Mouse (Mus musculus): Measurements from ENCODE around the gene Atg16l2. TPM values are rescaled to one million over a fixed set of nuclear protein-coding genes. Genes with fewer than 3 reads are reported as not detected.
A peak's percentile ranks its signal among the peaks of the same experiment; 100 is the strongest.

Atg16l2 gene
- total and polyA plus RNA-seq, 3 experiments = 7.9 to 8.8 TPM; not detected in 1

GRCm38 (mm10) chr7:101320399-101321217, 18.6 kb upstream of the Atg16l2 start:
- TF ChIP-seq RAD21 (IDR thresholded peaks at IDR 0.05; ENCODE audit: low read depth, low read length) (no peak), MAZ (IDR thresholded peaks at IDR 0.05; ENCODE audit: low read depth, low read length) (peak; percentile 6; the same call in 1 of the 2 replicates)
- Histone ChIP-seq H3K27me3 (ENCODE audit: control insufficient read depth in 1 of 2, insufficient read depth in 2 of 2, low read length in 2 of 2) (no peaks in the 10 kb centered on the region), H3K79me2 (ENCODE audit: control insufficient read depth, insufficient read depth, low read length, poor library complexity) (no peaks in the 10 kb centered on the region; the same call in 1 of the 2 replicates), H3K4me3 (ENCODE audit: control insufficient read depth in 1 of 2, insufficient read depth in 1 of 2, low read depth in 2 of 2, low read length in 2 of 2) (peak overlapping the region; percentile 39 to 62; a peak in 3 of 4 replicates), H3K9ac (ENCODE audit: control insufficient read depth, low read depth, low read length, poor library complexity, severe bottlenecking) (no peak overlapping the region; the same call in 1 of the 2 replicates), H3K9me3 (replicated peaks; ENCODE audit: insufficient read depth, low read length) (no peaks in the 10 kb centered on the region), H3K4me1 (ENCODE audit: control insufficient read depth in 1 of 2, insufficient read depth in 2 of 2, low read length in 2 of 2) (peaks cover 7 to 42% of the 10 kb centered on the region in 2 experiments), H3K27ac (ENCODE audit: control insufficient read depth, low read depth, low read length) (no peak overlapping the region), H3K36me3 (ENCODE audit: control insufficient read depth in 1 of 2, insufficient read depth in 2 of 2, low read length in 2 of 2) (peaks cover 0 to 10% of the 10 kb centered on the region in 2 experiments; a peak in 2 of 4 replicates)
- no peak for DNase-seq (ENCODE audit: low read depth, low spot score)

DNA sequence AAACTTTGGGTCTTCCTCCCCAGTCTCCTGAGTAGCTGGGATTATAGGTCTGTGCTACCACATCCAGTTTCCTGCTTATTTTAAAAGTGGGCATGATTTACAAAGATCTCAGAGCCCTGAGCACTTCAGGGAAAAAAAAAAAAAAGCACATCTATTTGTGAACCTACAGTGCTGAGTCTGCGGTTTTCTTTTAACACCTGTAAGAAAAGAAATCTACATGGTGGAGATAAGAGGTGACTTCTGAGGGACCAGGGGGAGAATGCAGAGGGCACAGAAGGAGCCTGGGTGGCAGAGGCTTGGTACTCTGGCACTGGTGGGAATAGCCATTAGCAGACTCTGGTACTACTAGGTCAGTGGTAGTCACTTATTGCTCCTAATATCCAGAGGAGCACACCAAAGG, 17.7 kb upstream of the Atg16l2 start:
- H3K27ac ChIP-seq (ENCODE audit: control insufficient read depth, low read depth, low read length) = no peak overlapping the region
- peak; percentile 73 for TF ChIP-seq MAFK (IDR thresholded peaks at IDR 0.05; ENCODE audit: borderline replicate concordance, low read depth, low read length)
- TF ChIP-seq BHLHE40 (IDR thresholded peaks at IDR 0.05; ENCODE audit: borderline replicate concordance, low read depth, low read length) = no peak
- peaks cover 0 to 10% of the 10 kb centered on the region in 2 experiments; a peak in 2 of 4 replicates for H3K36me3 ChIP-seq (ENCODE audit: control insufficient read depth in 1 of 2, insufficient read depth in 2 of 2, low read length in 2 of 2)
- H3K4me3 ChIP-seq (ENCODE audit: control insufficient read depth in 1 of 2, insufficient read depth in 1 of 2, low read depth in 2 of 2, low read length in 2 of 2) = no peak overlapping the region
- H3K4me1 ChIP-seq (ENCODE audit: control insufficient read depth in 1 of 2, insufficient read depth in 2 of 2, low read length in 2 of 2) = peaks cover 7 to 42% of the 10 kb centered on the region in 2 experiments
- H3K9ac ChIP-seq (ENCODE audit: control insufficient read depth, low read depth, low read length, poor library complexity, severe bottlenecking) = no peak overlapping the region
- no peaks in the 10 kb centered on the region for H3K27me3 ChIP-seq (ENCODE audit: control insufficient read depth in 1 of 2, insufficient read depth in 2 of 2, low read length in 2 of 2)
- no peaks in the 10 kb centered on the region; the same call in 1 of the 2 replicates for H3K79me2 ChIP-seq (ENCODE audit: control insufficient read depth, insufficient read depth, low read length, poor library complexity)
- no peak for DNase-seq (ENCODE audit: low read depth, low spot score)
- no peaks in the 10 kb centered on the region for H3K9me3 ChIP-seq (replicated peaks; ENCODE audit: insufficient read depth, low read length)

GRCm38 (mm10) chr7:101318848-101319247, 16.8 kb upstream of the Atg16l2 start:
- no peak overlapping the region for H3K4me3 ChIP-seq (ENCODE audit: control insufficient read depth in 1 of 2, insufficient read depth in 1 of 2, low read depth in 2 of 2, low read length in 2 of 2)
- H3K27ac ChIP-seq (ENCODE audit: control insufficient read depth, low read depth, low read length) = no peak overlapping the region
- no peak for DNase-seq (ENCODE audit: low read depth, low spot score)
- TF ChIP-seq EP300 (IDR thresholded peaks at IDR 0.05; ENCODE audit: low read depth in 1 of 2, low read length in 2 of 2) (peak in 1 of 2 experiments; percentile 52; a peak in 2 of 4 replicates), ZKSCAN1 (IDR thresholded peaks at IDR 0.05; ENCODE audit: low read depth, low read length) (no peak), RCOR1 (IDR thresholded peaks at IDR 0.05; ENCODE audit: low read depth, low read length) (peak; percentile 27; the same call in 1 of the 2 replicates), GATA1 (IDR thresholded peaks at IDR 0.05; ENCODE audit: low read depth, low read length) (peak; percentile 35; the same call in 1 of the 2 replicates), TCF12 (IDR thresholded peaks at IDR 0.05; ENCODE audit: low read depth, low read length) (peak; percentile 26; the same call in 1 of the 2 replicates), TBP (IDR thresholded peaks at IDR 0.05; ENCODE audit: low read depth, low read length) (peak; percentile 77), MEF2A (IDR thresholded peaks at IDR 0.05; ENCODE audit: extremely low read depth, insufficient replicate concordance, low read depth, low read length, poor library complexity, severe bottlenecking) (no peak)
- H3K9ac ChIP-seq (ENCODE audit: control insufficient read depth, low read depth, low read length, poor library complexity, severe bottlenecking) = no peak overlapping the region
- H3K36me3 ChIP-seq (ENCODE audit: control insufficient read depth in 1 of 2, insufficient read depth in 2 of 2, low read length in 2 of 2) = peaks cover 0 to 10% of the 10 kb centered on the region in 2 experiments; a peak in 2 of 4 replicates
- no peaks in the 10 kb centered on the region for H3K9me3 ChIP-seq (replicated peaks; ENCODE audit: insufficient read depth, low read length)
- H3K79me2 ChIP-seq (ENCODE audit: control insufficient read depth, insufficient read depth, low read length, poor library complexity) = no peaks in the 10 kb centered on the region; the same call in 1 of the 2 replicates
- peaks cover 7 to 42% of the 10 kb centered on the region in 2 experiments for H3K4me1 ChIP-seq (ENCODE audit: control insufficient read depth in 1 of 2, insufficient read depth in 2 of 2, low read length in 2 of 2)
- no peaks in the 10 kb centered on the region for H3K27me3 ChIP-seq (ENCODE audit: control insufficient read depth in 1 of 2, insufficient read depth in 2 of 2, low read length in 2 of 2)
